Mouse (Mus musculus) bone marrow, adult 2 months (tissue): ENCODE measurements around the gene Dgcr6. TPM values are rescaled to one million over a fixed set of nuclear protein-coding genes. Genes with fewer than 3 reads are reported as not detected.

Experiments
- H3K27ac ChIP-seq: fragments of 200-500 bp; 2 replicates; pipeline ENCODE4 v1.5.1; 2012; ENCODE audit warnings: low read depth, mild to moderate bottlenecking, control low read depth, inconsistent platforms, low read length; ENCODE audit not compliant: control insufficient read depth, poor library complexity, insufficient read depth
- H3K4me1 ChIP-seq: fragments of 200-500 bp; 2 replicates; pipeline ENCODE4 v1.6.1; 2011; ENCODE audit warnings: low read length; ENCODE audit not compliant: control insufficient read depth, insufficient read depth
- H3K4me3 ChIP-seq: fragments of 200-500 bp; replicated peaks from 2 replicates; pipeline ENCODE3; 2011; ENCODE audit warnings: mild to moderate bottlenecking, low read depth, low read length, control low read depth; ENCODE audit not compliant: control insufficient read depth
- CTCF ChIP-seq: fragments of 200-500 bp; IDR thresholded peaks from 2 replicates; pipeline ENCODE4 v1.5.1; 2011; ENCODE audit warnings: low read length, control low read depth; ENCODE audit not compliant: control insufficient read depth, insufficient read depth
- POLR2A ChIP-seq: fragments of 200-500 bp; IDR thresholded peaks from 2 replicates; pipeline ENCODE4 v1.6.1; 2011; ENCODE audit warnings: low read depth, mild to moderate bottlenecking, control low read depth, low read length, borderline replicate concordance; ENCODE audit not compliant: control insufficient read depth
- WGBS: fragments of 180-500 bp; shearing (Covaris S2); methylation state at CpG from one replicate; pipeline ENCODE4 v1.1.7; 2018; 5-methylcytosine and 5-hydroxymethylcytosine counted together
- polyA plus RNA-seq: library from polyadenylated mRNA; stranded (reverse); fragments of >200 nt; gene quantifications from 2 replicates; pipeline ENCODE4 v1.2.4, GENCODE M21; 2011; ENCODE audit warnings: low replicate concordance; ENCODE audit not compliant: missing spikeins, insufficient read depth, insufficient read length

Gene Dgcr6
- polyA plus RNA-seq, 1 experiment, result 71.5 TPM

- Histone ChIP-seq H3K27ac (no peak overlapping the region), H3K4me3 (no peak overlapping the region), H3K4me1 (no peaks in the 10 kb centered on the region; the same call in none of the 2 replicates)
- TF ChIP-seq POLR2A (no peak), CTCF (no peak)
- 16% methylated on average over 1 of the region's 1 CpGs for WGBS
Observed at GRCm38 (mm10) chr16:18082291-18082690, 29.6 kb downstream of the Dgcr6 start.

- H3K4me1 ChIP-seq, result no peaks in the 10 kb centered on the region; the same call in none of the 2 replicates
- 89% methylated on average over 18 of the region's 18 CpGs for WGBS
- H3K27ac ChIP-seq, result no peak overlapping the region
- H3K4me3 ChIP-seq, result no peak overlapping the region
- no peak for TF ChIP-seq POLR2A
- no peak for TF ChIP-seq CTCF
Observed at GRCm38 (mm10) chr16:18083231-18083951, 30.7 kb downstream of the Dgcr6 start.

- H3K4me3 ChIP-seq, result no peak overlapping the region
- H3K4me1 ChIP-seq, result no peaks in the 10 kb centered on the region; the same call in none of the 2 replicates
- no peak overlapping the region for H3K27ac ChIP-seq
- TF ChIP-seq POLR2A (no peak), CTCF (no peak)
- WGBS, result 80% methylated on average over 7 of the region's 7 CpGs
Observed at GRCm38 (mm10) chr16:18084262-18084661, 31.6 kb downstream of the Dgcr6 start.

DNA sequence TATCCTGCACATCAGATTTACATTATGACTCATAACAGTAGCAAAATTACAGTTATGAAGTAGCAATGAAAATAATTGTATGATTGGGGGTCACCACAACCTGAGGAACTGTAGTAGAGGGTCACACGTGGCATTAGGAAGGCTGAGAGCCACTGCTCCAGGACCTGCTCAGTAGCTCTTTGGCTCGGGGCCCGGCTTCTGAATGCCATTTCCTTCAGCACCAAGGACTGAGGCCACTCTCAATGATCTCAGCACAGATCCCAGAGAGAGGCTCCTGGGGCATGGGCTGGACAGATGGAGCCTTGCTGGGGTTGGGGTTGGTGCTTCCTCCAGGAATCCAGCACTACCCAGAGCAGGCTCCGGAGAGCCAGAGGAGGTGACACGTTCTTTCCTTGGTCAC, 34.4 kb downstream of the Dgcr6 start:
- TF ChIP-seq POLR2A (no peak), CTCF (no peak)
- H3K4me3 ChIP-seq, result no peak overlapping the region
- WGBS, result 65% methylated on average over 5 of the region's 5 CpGs
- H3K27ac ChIP-seq, result no peak overlapping the region
- no peaks in the 10 kb centered on the region; the same call in none of the 2 replicates for H3K4me1 ChIP-seq

- no peak overlapping the region for H3K27ac ChIP-seq
- no peaks in the 10 kb centered on the region; the same call in 1 of the 2 replicates for H3K4me1 ChIP-seq
- H3K4me3 ChIP-seq, result no peak overlapping the region
- TF ChIP-seq POLR2A (no peak), CTCF (no peak)
- 24% methylated on average over 5 of the region's 5 CpGs for WGBS
Observed at GRCm38 (mm10) chr16:18096348-18096747, 43.7 kb downstream of the Dgcr6 start.

GRCm38 (mm10) chr16:18102816-18103215, 50.2 kb downstream of the Dgcr6 start:
- 75% methylated on average over 4 of the region's 4 CpGs for WGBS
- TF ChIP-seq POLR2A (no peak), CTCF (no peak)

DNA sequence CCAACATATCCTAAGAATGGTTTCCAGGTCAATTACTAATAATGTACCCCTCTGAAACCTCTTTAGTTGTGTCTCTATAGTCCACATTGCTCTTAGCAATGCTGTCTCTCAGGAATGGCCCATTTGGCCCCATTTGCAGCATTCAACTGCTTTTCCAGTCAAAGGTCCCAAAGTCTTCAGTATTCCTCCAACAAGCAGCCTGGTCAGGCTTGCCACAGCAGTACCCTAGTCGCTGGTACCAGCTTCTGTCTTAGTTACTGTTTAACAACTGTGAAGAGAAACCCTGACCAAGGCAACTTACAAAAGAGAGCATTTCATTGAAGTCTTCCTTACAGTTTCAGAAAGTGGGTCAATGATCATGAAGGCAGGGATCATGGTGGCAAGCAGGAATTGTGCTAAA, 50.7 kb downstream of the Dgcr6 start:
- WGBS, result 69% methylated on average over 1 of the region's 1 CpGs
- TF ChIP-seq POLR2A, result no peak
- TF ChIP-seq CTCF, result no peak
- no peak overlapping the region for H3K27ac ChIP-seq
- no peak overlapping the region for H3K4me3 ChIP-seq
- H3K4me1 ChIP-seq, result no peaks in the 10 kb centered on the region; the same call in 1 of the 2 replicates

More at GRCm38 (mm10) chr16:18102816-18103215, 50.2 kb downstream of the Dgcr6 start:
- H3K4me3 ChIP-seq, result no peak overlapping the region
- no peaks in the 10 kb centered on the region; the same call in 1 of the 2 replicates for H3K4me1 ChIP-seq
- no peak overlapping the region for H3K27ac ChIP-seq

- H3K4me1 ChIP-seq, result no peaks in the 10 kb centered on the region; the same call in 1 of the 2 replicates
- H3K4me3 ChIP-seq, result no peak overlapping the region
- TF ChIP-seq POLR2A, result no peak
- no peak for TF ChIP-seq CTCF
- no peak overlapping the region for H3K27ac ChIP-seq
- 58% methylated on average over 6 of the region's 6 CpGs for WGBS
Observed at GRCm38 (mm10) chr16:18103808-18104207, 51.1 kb downstream of the Dgcr6 start.

DNA sequence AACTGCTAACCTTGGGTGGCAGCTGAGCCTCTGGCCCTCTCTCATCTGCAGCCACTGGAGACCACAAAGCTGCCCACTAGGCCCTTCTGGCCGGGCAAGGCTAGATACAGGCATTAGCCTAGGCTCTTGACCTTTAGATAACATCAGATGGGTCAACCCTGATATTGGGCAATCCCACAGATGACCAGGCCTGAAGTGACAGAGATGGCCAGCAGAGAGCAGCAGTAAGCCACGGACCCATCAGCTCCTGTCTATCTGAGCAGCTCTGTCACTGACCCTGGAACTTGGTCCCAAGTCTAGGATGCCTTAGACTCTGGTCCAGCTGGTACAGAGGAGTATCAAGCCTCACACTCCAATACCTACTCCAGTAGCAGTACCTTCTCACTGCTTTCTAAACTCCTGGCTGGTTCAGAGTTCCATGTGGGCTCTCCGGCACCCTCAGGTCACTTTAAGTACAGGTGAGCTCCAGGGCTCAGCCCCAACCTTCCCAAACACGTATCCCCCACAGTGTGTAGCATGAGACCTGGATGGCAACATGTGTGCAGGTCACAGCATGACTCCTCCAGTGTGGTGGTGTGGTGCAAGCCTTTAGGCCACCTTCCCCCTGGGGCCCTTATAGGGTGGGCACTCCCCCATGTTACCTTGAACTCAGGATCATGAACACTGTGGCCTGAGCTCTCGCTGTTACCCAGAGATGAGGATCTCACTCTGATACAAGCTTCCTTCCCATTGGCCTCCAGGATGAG, 55.7 kb downstream of the Dgcr6 start:
- H3K4me3 ChIP-seq, result no peak overlapping the region
- peak; percentile 87 for TF ChIP-seq CTCF
- TF ChIP-seq POLR2A, result no peak
- H3K27ac ChIP-seq, result no peak overlapping the region
- H3K4me1 ChIP-seq, result no peaks in the 10 kb centered on the region; the same call in none of the 2 replicates
- 50% methylated on average over 5 of the region's 5 CpGs for WGBS
